Mouse (Mus musculus): ENCODE results near the gene Wdr82.
A peak's percentile ranks its signal among the peaks of the same experiment; 100 is the strongest.

- TF ChIP-seq CTCF (IDR thresholded peaks at IDR 0.05; ENCODE audit: insufficient read depth, low read length) (no peak), POLR2A (IDR thresholded peaks at IDR 0.05; ENCODE audit: borderline replicate concordance, extremely low read depth, low read depth, low read length) (peak; percentile 86; the same call in 1 of the 2 replicates)
Measured at GRCm38 (mm10) chr9:106159784-106160301, 10.9 kb upstream of the Wdr82 start.
